Mouse (Mus musculus) olfactory bulb, adult 2 months (tissue): ENCODE results near the gene Tbx15. TPM values are rescaled to one million over a fixed set of nuclear protein-coding genes. Genes with fewer than 3 reads are reported as not detected.
"Not testable (repeated sequence)": the region's sequence is repeated elsewhere in the genome, so short reads cannot be mapped to it uniquely, and the experiment has no call there.

Experiments
- H3K27ac ChIP-seq: fragments of 200-500 bp; 2 replicates; pipeline ENCODE4 v1.5.1; 2012; ENCODE audit warnings: low read depth, low read length; ENCODE audit not compliant: insufficient read depth
- H3K4me1 ChIP-seq: fragments of 200-500 bp; 2 replicates; pipeline ENCODE4 v1.6.1; 2012; ENCODE audit warnings: low read length; ENCODE audit not compliant: control insufficient read depth, insufficient read depth
- H3K4me3 ChIP-seq: fragments of 200-500 bp; 2 replicates; pipeline ENCODE4 v1.5.1; 2012; ENCODE audit warnings: mild to moderate bottlenecking, low read depth, low read length, moderate library complexity; ENCODE audit not compliant: insufficient read depth
- CTCF ChIP-seq: fragments of 200-500 bp; IDR thresholded peaks from 2 replicates; pipeline ENCODE4 v1.5.1; 2012; ENCODE audit warnings: low read depth, mild to moderate bottlenecking, low read length, moderate library complexity; ENCODE audit not compliant: insufficient read depth
- POLR2A ChIP-seq: fragments of 200-500 bp; IDR thresholded peaks from 2 replicates; pipeline ENCODE4 v1.6.1; 2012; ENCODE audit warnings: mild to moderate bottlenecking, low read depth, low read length, moderate library complexity; ENCODE audit not compliant: insufficient read depth
- WGBS: fragments of 180-500 bp; shearing (Covaris S2); methylation state at CpG from one replicate; pipeline ENCODE4 v1.1.7; 2018; 5-methylcytosine and 5-hydroxymethylcytosine counted together
- polyA plus RNA-seq: library from polyadenylated mRNA; stranded (reverse); fragments of >200 nt; gene quantifications from 2 replicates; pipeline ENCODE4 v1.2.4, GENCODE M21; 2012; ENCODE audit warnings: low replicate concordance; ENCODE audit not compliant: missing spikeins, insufficient read depth, insufficient read length

The Tbx15 gene
- polyA plus RNA-seq, 1 experiment = not detected

DNA sequence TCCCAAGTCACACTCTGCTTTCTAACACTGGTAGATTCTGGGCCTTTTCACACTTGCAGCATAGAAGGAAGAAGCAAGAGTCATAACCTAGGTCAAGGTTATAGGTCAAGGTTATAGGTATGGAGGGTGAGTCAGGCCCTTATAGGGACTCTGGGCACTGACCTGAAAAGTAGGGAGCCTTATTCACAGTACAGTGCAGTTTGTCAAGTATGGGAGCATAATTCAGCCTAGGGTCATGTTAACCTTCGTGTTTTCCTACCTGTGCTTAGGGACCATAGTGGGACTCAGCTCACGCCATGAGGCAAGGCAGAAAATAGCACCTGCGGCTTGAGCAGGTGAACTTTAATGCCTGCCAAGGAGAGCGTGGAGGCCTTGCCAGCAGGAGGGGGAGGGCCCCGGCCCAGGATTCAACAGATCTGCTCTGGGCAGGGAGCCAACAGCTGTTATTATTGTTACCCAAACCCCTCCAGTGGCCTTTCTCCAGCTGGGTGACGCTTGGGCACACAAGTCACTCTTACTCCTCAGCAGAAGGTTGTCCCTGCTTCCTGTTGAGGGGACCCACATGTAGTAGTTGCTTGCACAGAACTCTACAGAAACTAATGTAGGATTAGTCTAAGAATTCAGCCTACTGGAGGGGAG, 50.0 kb downstream of the Tbx15 start:
- Histone ChIP-seq H3K4me3 (no peak overlapping the region), H3K27ac (no peak overlapping the region), H3K4me1 (no peaks in the 10 kb centered on the region)
- TF ChIP-seq CTCF (no peak), POLR2A (no peak)
- WGBS = 42% methylated on average over 6 of the region's 6 CpGs

DNA sequence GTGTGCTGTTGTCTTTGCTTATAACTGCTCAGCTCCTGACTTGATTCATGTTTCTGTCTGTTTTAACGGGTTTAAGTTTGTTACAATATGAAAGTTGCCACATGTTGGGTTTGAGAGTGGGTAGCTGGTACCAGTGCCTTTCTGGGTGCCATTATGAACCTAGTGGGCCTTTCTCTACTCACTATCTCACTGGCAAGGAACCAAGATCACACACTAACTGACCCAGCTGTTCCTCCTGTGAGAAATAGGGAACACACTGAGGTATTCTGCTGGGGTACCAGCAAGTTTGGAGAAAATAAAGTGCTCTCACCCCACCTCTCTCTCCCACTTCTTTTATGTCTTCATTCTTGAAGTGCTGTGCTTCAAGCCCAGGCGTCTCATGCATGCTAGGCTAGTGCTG, 50.7 kb downstream of the Tbx15 start:
- TF ChIP-seq POLR2A = no peak
- 90% methylated on average over 2 of the region's 2 CpGs for WGBS
- no peaks in the 10 kb centered on the region for H3K4me1 ChIP-seq
- H3K27ac ChIP-seq = no peak overlapping the region
- no peak overlapping the region for H3K4me3 ChIP-seq

DNA sequence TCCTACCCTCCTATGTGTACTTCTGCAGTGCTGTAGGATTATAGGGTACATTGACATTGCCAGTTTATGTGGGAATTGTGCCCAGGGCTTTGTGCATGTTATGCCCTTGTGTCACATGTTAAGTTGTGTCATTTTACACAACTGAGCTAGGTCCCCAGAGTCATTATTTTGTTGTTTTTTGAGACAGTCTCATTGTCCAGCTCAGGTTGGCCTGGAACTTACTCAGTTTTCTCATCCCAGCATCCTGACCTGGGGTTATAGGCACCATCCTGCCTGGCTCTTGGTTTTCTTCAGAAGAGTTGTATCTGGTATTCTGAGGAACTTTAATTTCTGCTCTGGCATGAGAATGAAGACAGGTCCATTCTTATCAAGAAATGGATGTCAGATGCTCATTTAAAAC, 51.2 kb downstream of the Tbx15 start:
- Histone ChIP-seq H3K27ac (no peak overlapping the region), H3K4me1 (no peaks in the 10 kb centered on the region), H3K4me3 (no peak overlapping the region)
- TF ChIP-seq CTCF (no peak), POLR2A (no peak)

DNA sequence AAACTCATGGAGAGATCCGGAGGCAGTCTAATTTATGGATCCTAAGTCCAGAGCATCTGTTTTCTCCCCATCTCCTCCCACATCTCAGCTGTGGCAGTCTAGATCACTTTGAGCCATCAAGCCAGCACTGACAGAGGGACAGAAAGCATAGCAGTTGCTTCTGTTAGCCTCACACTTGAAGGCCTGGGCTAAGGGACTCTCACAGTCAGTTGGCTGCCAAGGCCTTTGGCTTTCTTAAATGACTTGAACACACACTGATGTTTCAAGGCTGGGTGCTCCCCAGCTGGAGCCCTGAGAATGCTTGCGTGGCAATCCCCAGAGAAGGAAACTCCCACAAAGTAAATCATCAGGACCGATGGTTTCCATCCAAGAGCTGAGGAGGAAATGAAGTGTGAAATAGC, 52.4 kb downstream of the Tbx15 start:
- no peak overlapping the region for H3K27ac ChIP-seq
- no peak for TF ChIP-seq CTCF
- TF ChIP-seq POLR2A = no peak
- no peak overlapping the region for H3K4me3 ChIP-seq
- H3K4me1 ChIP-seq = no peaks in the 10 kb centered on the region
- WGBS = 61% methylated on average over 3 of the region's 3 CpGs

DNA sequence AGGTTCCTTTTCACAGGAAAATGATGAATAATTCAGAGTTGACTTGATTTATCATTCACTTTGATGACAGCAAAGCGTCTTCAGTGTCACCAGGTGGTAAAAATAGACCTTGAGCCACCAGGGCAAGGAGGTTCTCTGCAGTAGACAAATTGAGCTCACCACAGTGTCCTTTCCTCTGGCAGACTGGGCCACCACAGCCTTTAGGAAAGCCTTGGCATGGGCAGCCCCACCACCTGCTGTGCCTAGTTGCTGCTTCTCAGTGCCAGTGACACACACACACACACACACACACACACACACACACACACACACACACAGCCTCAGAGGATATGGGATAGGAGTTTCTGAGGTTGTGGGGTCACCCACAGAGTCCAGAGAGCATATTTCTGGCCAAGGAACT, 54.0 kb downstream of the Tbx15 start:
- H3K27ac ChIP-seq = not testable (repeated sequence)
- WGBS = 75% methylated on average over 1 of the region's 1 CpGs

DNA sequence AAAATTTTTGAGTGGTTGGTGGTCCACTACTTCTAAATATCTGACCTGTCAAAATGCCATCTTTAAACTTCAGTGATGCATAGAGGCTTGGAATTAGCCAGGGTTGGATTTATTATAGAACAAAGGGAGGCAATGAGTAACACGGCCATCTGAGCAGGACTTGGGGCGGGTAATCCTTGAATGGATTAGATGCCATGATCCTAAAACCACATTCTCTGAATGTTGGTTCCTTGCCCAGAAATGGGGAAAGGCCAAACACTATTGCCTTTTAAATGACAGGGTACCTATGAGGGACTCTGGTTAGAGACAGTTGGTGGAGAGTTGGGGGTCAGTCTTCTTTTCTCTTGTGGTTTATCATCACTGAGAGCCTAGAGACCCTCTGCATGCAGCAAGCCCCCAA, 55.1 kb downstream of the Tbx15 start:
- Histone ChIP-seq H3K4me3 (no peak overlapping the region), H3K27ac (no peak overlapping the region), H3K4me1 (no peaks in the 10 kb centered on the region)
- no peak for TF ChIP-seq CTCF
- no peak for TF ChIP-seq POLR2A
- WGBS = 61% methylated on average over 2 of the region's 2 CpGs

More for the DNA sequence above, 54.0 kb downstream of the Tbx15 start:
- not testable (repeated sequence) for H3K4me3 ChIP-seq, H3K4me1 ChIP-seq

DNA sequence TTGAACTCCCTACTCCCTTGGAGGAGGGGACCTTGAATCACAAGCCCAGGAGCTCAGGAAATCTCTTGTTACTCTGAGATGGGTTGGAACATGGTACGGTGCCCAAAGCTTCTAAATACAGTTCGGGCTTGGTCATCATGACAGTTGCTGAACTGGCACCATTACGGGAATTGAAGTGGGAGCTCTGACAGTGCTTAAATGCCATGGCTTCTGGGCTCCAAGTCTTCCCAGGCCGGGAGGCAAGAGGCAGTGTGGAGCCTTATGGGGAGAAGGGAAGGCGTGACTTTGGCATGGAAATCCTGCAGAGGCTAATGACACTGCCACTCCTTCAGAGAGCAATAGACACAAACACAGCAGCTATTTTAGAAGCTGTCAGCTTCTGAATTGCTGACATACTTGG, 56.0 kb downstream of the Tbx15 start:
- H3K27ac ChIP-seq = no peak overlapping the region
- TF ChIP-seq POLR2A (no peak), CTCF (no peak)
- no peaks in the 10 kb centered on the region for H3K4me1 ChIP-seq
- 76% methylated on average over 5 of the region's 5 CpGs for WGBS
- H3K4me3 ChIP-seq = no peak overlapping the region

DNA sequence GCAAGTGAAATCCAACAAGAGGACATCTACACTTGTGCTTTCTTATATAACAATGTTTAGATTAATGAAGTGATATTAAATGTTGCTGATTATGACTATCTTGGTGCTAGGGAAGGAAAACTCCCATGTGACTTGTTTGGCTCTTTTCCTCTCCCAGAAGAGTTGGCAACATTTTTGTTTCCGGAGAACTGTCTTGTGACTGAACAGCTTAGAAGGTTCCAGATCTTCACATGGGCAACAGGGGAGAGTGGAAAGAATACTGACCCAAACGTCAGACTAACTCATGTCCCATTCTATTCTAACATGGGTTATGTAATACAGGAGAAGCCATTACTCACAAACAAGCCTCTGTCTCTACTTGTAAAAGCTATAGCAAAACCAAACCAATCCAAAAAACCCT, 60.7 kb downstream of the Tbx15 start:
- 79% methylated on average over 2 of the region's 2 CpGs for WGBS
- H3K27ac ChIP-seq = no peak overlapping the region
- TF ChIP-seq CTCF (no peak), POLR2A (no peak)
- no peaks in the 10 kb centered on the region for H3K4me1 ChIP-seq
- H3K4me3 ChIP-seq = no peak overlapping the region

DNA sequence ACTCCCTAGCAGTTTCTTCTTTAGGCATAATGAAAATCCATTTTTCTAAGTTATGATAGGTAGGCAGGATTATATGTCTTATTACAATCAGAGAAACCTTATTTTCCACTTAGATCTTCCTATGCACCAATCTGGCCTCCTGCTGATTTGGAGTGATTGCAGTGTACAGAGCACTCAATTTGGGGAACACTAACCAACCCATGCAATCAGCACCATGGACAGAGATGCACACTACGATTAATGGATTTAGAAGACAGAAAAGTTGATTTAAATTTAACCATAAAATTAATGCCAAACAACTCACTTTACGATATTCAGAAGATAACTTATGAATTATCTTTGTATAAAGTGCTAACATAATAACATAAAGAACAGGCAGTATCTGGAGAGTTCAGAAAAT, 70.7 kb downstream of the Tbx15 start:
- H3K4me3 ChIP-seq = no peak overlapping the region
- TF ChIP-seq CTCF (no peak), POLR2A (no peak)
- WGBS = 66% methylated on average over 2 of the region's 2 CpGs
- H3K4me1 ChIP-seq = no peaks in the 10 kb centered on the region
- no peak overlapping the region for H3K27ac ChIP-seq
